Mouse (Mus musculus) cerebellum, adult 2 months (tissue): ENCODE data around the gene Ms4a4d. TPM values are rescaled to one million over a fixed set of nuclear protein-coding genes. Genes with fewer than 3 reads are reported as not detected.
"Not testable (repeated sequence)": the region's sequence is repeated elsewhere in the genome, so short reads cannot be mapped to it uniquely, and the experiment has no call there.

Experiments
- DNase-seq, 2 experiments: peaks; one replicate each; pipeline ENCODE4 v3.0.0; 2021
- H3K27ac ChIP-seq: fragments of 200-500 bp; 2 replicates; pipeline ENCODE4 v1.5.1; 2012; ENCODE audit warnings: low read length, control low read depth, inconsistent platforms; ENCODE audit not compliant: insufficient read depth
- H3K27me3 ChIP-seq: fragments of 200-500 bp; 2 replicates; pipeline ENCODE4 v1.6.1; 2012; ENCODE audit warnings: inconsistent platforms, mild to moderate bottlenecking, low read length, moderate library complexity; ENCODE audit not compliant: control insufficient read depth, insufficient read depth
- H3K4me1 ChIP-seq: fragments of 200-500 bp; 2 replicates; pipeline ENCODE4 v1.6.1; 2011; ENCODE audit warnings: low read length; ENCODE audit not compliant: control insufficient read depth, insufficient read depth
- H3K4me3 ChIP-seq: fragments of 200-500 bp; replicated peaks from 2 replicates; pipeline ENCODE3; 2011; ENCODE audit warnings: mild to moderate bottlenecking, low read depth, low read length, control low read depth; ENCODE audit not compliant: insufficient read depth
- CTCF ChIP-seq: fragments of 200-500 bp; IDR thresholded peaks from 2 replicates; pipeline ENCODE4 v1.5.1; 2011; ENCODE audit warnings: low read depth, mild to moderate bottlenecking, control low read depth, low read length, moderate library complexity, borderline replicate concordance; ENCODE audit not compliant: insufficient read depth
- POLR2A ChIP-seq: fragments of 200-500 bp; IDR thresholded peaks from 2 replicates; pipeline ENCODE4 v1.6.1; 2011; ENCODE audit warnings: low read length, control low read depth, borderline replicate concordance; ENCODE audit not compliant: insufficient read depth
- WGBS: fragments of 180-500 bp; shearing (Covaris S2); methylation state at CpG from one replicate; pipeline ENCODE4 v1.1.7; 2018; 5-methylcytosine and 5-hydroxymethylcytosine counted together
- polyA plus RNA-seq: library from polyadenylated mRNA; depleted of rRNA; stranded (reverse); fragments of >200 nt; gene quantifications from 2 replicates; pipeline ENCODE4 v1.2.3, GENCODE M21; 2012

The Ms4a4d gene
- polyA plus RNA-seq, 1 experiment: 0.28 TPM

- DNase-seq: no peak
- Histone ChIP-seq H3K27me3 (no peaks in the 10 kb centered on the region), H3K4me1 (no peaks in the 10 kb centered on the region), H3K27ac (no peak overlapping the region), H3K4me3 (no peak overlapping the region)
- TF ChIP-seq POLR2A (no peak), CTCF (no peak)
- 91% methylated on average over 1 of the region's 1 CpGs for WGBS
These were observed 31.7 kb upstream of the Ms4a4d start for GRCm38 (mm10) chr19:11504857-11505256.

- WGBS: 51% methylated on average over 1 of the region's 1 CpGs
- no peaks in the 10 kb centered on the region for H3K4me1 ChIP-seq
- no peaks in the 10 kb centered on the region for H3K27me3 ChIP-seq
- no peak for TF ChIP-seq CTCF
- no peak overlapping the region for H3K27ac ChIP-seq
- no peak for DNase-seq
- no peak overlapping the region for H3K4me3 ChIP-seq
These were observed 23.1 kb upstream of the Ms4a4d start for GRCm38 (mm10) chr19:11513458-11513857.

GRCm38 (mm10) chr19:11516246-11516645, 20.4 kb upstream of the Ms4a4d start, which contains the start of gene Ms4a6b:
TSS of gene Ms4a6b (plus strand) at chr19:11516512.
- Histone ChIP-seq H3K27ac (no peak within 1 kb of the TSS), H3K4me3 (no peak within 1 kb of the TSS), H3K4me1 (no peaks in the 10 kb centered on the region), H3K27me3 (no peaks in the 10 kb centered on the region)
- DNase-seq: no peak
- TF ChIP-seq CTCF: no peak

GRCm38 (mm10) chr19:11516845-11517244, 19.8 kb upstream of the Ms4a4d start:
- WGBS: 75% methylated on average over 4 of the region's 4 CpGs

GRCm38 (mm10) chr19:11517373-11517772, 19.2 kb upstream of the Ms4a4d start:
- not testable (repeated sequence) for H3K27me3 ChIP-seq, H3K27ac ChIP-seq, DNase-seq, H3K4me1 ChIP-seq, H3K4me3 ChIP-seq
- WGBS: 30% methylated on average over 1 of the region's 1 CpGs

More at GRCm38 (mm10) chr19:11516845-11517244, 19.8 kb upstream of the Ms4a4d start:
- Histone ChIP-seq H3K27me3 (no peaks in the 10 kb centered on the region), H3K27ac (no peak overlapping the region), H3K4me3 (no peak overlapping the region), H3K4me1 (no peaks in the 10 kb centered on the region)
- TF ChIP-seq POLR2A (no peak), CTCF (no peak)
- DNase-seq: no peak

- not testable (repeated sequence) for H3K27me3 ChIP-seq, H3K4me1 ChIP-seq, DNase-seq, H3K27ac ChIP-seq, H3K4me3 ChIP-seq
- WGBS: 85% methylated on average over 2 of the region's 2 CpGs
These were observed 18.2 kb upstream of the Ms4a4d start for GRCm38 (mm10) chr19:11518356-11518755.

GRCm38 (mm10) chr19:11520146-11520545, 16.5 kb upstream of the Ms4a4d start:
- H3K27me3 ChIP-seq: no peaks in the 10 kb centered on the region
- WGBS: 89% methylated on average over 3 of the region's 3 CpGs
- DNase-seq: no peak
- no peak overlapping the region for H3K4me3 ChIP-seq
- TF ChIP-seq POLR2A (no peak), CTCF (no peak)
- H3K4me1 ChIP-seq: no peaks in the 10 kb centered on the region
- no peak overlapping the region for H3K27ac ChIP-seq

GRCm38 (mm10) chr19:11533421-11533820, 3.2 kb upstream of the Ms4a4d start:
- no peaks in the 10 kb centered on the region for H3K4me1 ChIP-seq
- WGBS: 93% methylated on average over 1 of the region's 1 CpGs
- H3K27ac ChIP-seq: no peak overlapping the region
- H3K4me3 ChIP-seq: no peak overlapping the region
- DNase-seq: no peak
- no peaks in the 10 kb centered on the region for H3K27me3 ChIP-seq
- TF ChIP-seq CTCF (no peak), POLR2A (no peak)

GRCm38 (mm10) chr19:11533888-11534445, 2.6 kb upstream of the Ms4a4d start:
- no peak for DNase-seq
- 6% methylated on average over 2 of the region's 2 CpGs for WGBS
- no peaks in the 10 kb centered on the region for H3K4me1 ChIP-seq
- no peak for TF ChIP-seq POLR2A
- TF ChIP-seq CTCF: no peak
- H3K4me3 ChIP-seq: no peak overlapping the region
- H3K27me3 ChIP-seq: no peaks in the 10 kb centered on the region
- no peak overlapping the region for H3K27ac ChIP-seq
